Mouse (Mus musculus) cerebellum, adult 8-10 months (tissue): ENCODE data around the gene Cldn10.
"Not testable (repeated sequence)": the region's sequence is repeated elsewhere in the genome, so short reads cannot be mapped to it uniquely, and the experiment has no call there.

Experiments
- DNase-seq: peaks from one replicate; pipeline ENCODE4 v3.0.0; 2022

The Cldn10 gene

DNA sequence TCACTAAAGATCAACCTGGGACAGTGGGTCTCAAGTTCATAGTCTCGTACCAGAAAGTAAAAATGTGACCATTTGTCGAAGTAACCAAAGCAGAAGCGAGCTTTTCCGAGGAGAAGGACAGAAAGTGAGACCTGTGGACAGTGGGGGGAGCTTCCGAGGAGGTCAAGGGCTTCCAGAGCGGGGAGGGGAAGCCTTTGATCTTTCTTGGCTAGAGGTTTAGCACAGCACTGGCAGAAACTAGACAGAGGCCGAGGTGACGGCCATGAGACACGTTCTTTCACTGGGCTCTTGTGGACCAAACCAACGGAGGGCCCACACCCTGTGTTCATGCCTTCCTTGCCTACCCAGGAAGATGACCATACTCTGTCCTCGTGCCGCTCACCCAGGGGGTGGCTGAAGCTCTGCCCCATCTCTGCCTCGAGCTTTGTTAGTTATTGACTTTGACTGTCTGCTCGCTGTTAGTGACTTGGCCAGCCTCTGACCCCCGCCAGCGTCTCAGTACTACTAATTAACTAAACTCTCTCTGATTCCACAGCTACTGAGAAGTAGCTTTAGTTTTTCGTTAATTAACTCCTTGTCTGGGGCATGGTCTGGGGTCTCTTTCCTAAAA, 4.3 kb upstream of the Cldn10 start:
- DNase-seq, result no peak

DNA sequence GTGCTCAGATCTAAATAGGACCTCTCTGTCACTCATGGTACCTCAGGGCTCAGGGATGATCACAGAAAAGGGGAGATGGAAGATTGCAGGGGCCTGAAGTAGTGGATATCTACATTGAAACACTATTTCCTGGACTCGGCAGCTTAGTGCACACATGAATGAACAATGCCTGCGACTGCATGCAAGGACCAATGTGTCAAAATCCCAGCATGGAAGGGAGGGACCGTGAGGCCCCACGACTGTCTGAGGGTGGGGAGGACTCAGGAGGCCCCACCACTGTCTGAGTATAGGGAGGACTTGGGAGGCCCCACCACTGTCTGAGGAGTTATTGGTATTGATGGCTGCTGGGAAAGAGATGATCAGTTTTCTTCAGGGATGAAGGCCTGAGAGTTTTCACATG, 2.5 kb downstream of the Cldn10 start:
- DNase-seq, result no peak

DNA sequence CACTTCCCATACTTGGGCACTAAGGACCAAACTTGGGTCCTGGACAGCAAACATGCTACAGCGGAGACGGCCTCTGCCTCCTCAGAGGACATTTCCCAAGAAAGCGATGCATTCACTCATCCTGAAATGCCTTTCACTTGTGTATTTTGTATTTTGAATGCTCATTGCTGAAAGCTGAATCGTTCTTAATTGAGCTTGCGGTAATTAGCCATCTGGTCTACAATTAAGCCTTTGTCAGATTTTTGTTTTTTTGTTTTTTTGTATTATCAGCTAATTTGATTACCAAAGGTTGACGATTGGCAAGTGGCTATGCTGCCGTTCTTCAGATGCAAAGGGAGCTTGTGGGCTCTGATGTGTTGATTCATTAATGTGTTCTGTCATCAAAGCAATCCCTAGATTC, 5.2 kb downstream of the Cldn10 start:
- no peak for DNase-seq

DNA sequence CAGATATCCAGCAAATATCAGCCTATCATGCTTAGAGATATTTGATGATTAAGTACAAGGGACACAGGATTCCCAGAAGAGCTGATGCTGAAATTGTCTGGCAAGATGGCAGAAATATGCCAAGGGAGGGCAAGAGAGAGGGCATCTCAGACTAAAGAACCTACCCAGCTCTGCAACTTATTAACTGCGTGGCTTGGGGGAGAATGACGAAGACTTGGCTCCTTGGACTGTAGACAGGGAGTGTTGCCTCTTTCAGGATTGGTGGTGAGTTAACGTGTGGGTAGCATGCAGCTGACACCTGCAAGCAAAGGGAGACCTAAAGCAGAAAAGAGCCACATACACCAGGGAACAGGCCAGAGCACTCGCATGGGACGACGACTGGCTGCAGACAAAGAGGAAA, 5.7 kb downstream of the Cldn10 start:
- DNase-seq, result no peak

DNA sequence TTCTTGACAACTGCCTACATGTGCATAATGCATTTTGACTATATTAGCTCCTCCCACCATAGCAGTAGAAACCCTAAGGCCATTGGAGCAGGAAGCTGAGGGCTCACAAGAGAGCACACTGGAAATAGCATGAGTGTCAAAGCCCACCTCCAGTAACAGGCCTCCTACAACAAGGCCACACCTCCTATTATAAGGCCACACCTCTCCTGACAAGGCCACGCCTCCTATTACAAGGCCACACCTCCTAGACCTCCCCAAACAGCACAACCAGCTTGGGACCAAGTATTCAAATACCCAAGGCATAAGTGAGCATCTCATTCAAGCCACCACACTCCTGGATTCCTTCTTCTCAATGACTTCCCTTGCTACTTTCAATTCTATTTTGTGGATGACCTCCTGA, 6.5 kb downstream of the Cldn10 start:
- DNase-seq, result no peak

DNA sequence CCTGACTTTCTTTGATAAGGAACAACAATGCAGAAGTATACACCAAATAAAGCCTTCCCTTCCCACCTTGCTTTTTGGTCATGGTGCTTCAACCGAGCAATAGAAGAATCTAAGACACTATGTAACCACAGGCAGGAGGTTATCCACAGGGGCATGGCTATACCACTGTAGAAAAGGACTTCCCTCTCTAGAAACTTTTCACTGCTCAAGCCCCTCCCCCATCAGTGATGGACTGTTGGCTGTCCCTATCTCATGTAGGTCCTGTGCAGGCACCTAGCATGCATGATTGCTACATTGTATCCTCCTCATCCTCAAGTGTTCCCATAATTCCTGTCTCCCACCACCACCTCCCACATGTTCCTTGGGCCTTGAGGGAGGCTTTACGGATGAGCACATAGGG, 7.2 kb downstream of the Cldn10 start:
- no peak for DNase-seq

DNA sequence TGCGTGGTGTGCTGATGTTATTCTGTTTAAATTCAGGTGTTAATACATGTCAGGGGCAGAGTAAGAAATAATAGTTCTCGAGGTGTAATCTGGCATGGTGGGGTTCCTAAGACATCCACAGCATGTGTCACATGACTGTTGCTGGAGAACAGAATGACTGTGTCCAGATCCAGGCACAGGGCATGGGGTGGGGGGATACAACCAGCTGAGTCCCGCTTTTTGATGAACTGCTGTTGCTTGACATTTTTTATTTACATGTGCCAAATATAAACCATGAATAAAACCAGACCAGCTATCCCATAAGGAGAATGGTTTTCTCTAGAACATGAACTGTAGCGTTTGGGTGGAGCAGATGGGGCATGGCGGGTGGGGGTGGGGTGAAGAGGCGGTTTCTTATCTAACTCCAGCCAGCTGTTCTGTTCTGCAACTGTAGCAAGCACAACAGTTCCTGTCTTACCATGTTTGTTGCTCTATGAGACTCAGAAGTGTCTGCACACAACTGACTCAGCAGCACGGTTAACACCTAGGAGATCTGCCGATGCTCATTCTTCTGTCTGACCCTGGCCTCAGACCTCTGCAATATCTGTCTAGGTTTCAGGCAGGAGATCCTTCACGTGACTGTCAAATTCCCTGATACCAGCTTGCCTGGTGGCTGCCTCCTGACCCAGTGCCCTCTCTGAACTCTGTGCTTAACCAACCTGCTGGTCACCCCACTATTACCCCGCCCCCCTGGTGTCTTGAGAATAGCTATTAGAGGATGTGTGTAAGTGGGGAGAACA, 8.4 kb downstream of the Cldn10 start:
- DNase-seq, result no peak

DNA sequence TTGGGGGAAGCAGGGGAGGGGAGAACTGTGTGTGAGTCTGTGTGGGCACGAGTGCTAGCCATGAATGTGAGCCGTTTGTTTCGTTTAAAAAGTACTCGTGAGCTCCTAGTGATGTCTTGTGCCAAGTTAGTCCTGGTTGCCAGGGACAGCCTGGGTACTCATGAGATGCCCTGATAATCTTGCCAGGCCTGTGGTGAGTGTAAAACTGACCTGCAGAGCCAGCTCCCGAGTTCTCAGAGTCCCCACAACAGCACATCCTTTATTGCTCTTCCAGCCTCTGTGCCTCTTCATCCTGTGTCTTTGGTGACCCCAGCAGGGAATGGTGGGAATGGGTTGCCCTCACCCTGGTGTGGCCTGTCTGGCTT, 9.0 kb downstream of the Cldn10 start:
- no peak for DNase-seq

DNA sequence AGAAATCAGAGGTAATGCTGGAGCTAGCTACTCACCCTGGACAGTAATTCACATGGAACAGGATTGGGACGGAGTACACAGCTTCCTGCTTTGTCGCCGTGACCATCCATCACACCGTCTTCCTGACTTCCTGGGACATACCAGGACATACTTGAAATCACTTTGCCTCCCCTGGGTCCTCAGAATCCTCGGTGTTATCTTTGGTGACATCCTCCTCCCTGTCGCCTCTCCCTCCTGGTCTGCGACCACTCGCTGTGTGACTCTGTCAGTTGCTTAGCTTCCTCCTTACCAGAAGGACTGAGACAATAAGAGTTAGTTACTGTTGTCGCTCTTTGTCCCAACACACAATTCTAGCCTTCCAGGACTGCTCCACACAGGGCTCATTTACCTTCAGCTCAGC, 9.6 kb downstream of the Cldn10 start:
- no peak for DNase-seq

DNA sequence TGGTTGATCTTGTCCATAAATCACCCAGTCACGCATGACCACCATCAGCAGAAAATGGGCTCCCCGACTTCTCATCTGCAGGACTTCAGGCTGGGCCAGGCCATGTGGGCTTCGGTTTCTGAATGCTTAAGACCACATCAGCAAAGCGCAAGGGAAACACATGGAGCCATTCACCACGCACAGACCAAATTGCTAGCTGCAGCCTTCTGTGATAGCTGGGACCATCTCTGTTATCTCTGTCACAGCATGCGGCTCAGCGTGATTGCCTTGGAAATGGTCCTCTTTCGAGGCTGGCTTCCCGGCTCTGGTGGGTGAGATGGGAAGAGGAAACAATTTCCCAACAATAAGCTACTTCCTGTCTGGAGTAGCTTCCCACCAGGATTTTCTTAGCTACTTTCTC, 12.2 kb downstream of the Cldn10 start:
- DNase-seq, result no peak

DNA sequence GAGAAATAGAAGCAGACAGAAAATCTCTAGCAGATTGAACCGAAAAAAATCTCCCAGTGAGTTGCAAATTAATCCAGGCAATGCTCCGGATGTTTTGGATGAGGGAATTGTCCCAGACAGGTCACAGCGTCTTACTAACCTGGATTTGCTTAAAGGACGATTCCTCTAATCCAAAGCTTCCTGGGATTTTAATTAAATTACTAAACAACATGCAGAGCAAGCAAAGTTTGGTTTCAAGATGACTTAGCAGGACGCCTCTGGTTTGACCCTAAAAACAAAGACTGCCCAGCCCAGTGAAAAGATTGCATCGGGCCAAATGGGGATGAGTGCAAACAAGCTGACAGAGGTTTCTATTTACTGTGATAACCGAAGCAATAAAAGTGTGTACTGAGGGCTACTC, 16.2 kb downstream of the Cldn10 start:
- DNase-seq, result no peak

DNA sequence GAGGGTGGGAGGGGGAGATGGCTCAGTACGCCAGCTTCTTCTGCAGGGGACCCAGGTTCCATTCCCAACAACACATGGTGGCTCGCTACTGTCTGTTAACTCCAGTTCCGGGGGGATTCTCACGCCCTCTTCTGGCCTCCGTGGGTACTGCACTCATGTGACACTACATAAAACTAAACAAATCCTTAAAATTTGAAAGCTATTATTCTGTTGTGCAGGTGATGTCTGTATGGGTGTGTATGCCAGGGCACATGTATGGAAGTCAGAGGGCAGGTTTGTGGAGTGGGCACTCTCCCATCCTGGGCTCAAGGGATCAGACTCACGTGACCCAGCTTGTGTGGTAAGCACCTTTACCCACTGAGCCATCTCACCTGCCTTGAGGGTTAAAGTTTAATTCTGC, 16.6 kb downstream of the Cldn10 start:
- no peak for DNase-seq

DNA sequence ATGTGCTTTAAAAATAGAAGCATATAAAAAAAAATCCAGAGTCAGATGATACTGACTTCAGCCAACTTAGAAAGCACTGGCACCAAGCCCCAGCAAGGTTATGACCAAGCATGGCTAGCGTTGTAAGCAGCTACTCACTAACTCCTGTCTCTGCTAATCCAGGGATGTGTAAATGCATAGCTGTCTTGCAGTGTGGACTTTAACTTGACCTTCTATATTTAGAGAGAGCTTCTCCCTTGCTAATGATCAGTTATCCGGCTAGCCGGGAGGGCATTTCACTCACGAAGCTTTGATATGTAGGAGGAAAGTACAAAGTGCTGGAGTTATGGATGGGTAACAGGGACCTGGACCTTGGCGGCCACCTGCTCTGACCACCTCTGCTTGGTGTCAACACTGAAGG, 19.9 kb downstream of the Cldn10 start:
- no peak for DNase-seq

DNA sequence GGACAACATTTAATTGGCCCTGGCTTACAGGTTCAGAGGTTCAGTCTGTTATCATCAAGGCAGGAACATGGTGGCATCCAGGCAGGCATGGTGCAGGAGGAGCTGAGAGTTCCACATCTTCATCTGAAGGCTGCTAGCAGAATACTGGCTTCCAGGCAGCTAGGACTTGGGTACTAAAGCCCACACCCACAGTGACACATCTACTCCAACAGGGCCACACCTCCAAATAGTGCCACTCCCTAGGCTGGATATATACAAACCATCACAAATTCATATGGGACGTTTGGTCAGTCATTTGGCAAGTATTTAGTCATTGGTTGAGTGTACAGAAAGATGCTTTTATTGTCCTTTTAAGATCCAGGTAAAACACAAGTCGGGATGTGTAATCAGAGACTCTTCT, 20.5 kb downstream of the Cldn10 start:
- not testable (repeated sequence) for DNase-seq

DNA sequence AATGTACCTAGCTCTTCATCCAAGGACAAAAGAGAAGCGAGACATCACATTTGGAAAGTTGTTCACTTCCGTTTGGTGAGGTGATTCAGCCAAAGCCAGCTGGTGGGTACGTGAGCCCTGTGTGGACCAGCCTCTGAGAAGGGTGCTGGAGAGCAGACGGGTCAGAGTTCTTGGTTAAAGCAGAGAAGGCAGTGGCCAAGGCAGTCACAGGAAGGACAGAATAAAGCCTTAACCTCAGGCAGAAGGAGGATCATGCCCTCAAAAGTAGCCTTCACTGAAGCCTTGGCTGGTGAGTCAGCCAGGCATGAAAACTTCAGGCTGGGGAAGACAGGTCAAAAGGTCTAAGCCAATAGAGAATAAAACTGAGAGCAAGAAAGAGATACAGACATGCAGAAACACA, 22.0 kb downstream of the Cldn10 start:
- DNase-seq, result no peak

DNA sequence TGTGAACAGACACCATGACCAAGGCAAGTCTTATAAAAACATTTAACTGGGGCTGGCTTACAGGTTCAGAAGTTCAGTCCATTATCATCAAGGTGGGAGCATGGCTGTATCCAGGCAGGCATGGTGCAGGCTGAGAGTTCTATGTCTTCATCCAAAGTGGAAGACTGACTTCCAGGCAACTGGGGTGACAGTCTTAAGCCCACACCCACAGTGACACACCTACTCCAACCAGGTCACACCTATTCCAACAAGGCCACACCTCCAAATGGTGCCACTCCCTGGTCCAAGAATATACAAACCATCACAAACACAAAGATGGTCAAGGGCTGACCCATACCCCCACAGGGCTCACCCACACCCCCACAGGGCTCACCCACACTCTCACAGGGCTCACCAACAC, 23.5 kb downstream of the Cldn10 start:
- not testable (repeated sequence) for DNase-seq

DNA sequence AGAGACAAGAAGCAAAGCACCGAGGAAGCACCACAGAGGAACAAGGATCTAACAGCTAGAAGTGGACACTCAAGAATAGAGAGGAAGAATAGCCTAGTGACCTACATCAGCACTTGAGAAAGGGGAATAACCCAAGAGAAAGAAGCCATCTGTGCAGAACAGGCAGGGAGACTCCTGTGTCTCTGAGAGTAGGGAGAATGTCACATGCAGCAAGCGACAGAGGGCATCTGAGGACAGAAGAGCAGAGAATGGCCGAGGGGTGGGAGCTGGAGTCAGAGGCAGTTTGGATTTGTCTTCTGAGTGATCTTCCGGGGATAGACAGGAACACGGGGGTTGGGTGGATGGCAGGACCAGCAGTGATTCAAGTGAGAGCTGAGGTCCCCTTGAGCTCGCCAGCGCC, 25.4 kb downstream of the Cldn10 start:
- no peak for DNase-seq

DNA sequence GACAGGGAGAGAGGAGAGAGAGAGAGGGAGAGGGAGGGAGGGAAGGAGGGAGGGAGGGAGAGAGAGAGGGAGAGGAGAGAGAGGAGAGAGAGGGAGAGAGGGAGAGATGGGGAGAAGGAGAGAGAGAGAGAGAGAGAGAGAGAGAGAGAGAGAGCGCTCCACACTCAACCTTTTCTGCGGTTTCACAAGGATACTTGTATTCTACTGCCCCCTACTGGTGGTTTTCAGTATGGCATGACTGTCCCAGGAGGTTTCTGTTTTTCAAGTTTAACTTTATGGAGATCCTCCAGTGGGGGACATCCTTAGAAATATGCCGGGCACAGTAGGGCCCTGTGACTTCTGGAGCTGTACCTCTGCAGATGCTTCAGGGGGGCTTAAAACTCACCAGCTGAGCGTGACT, 28.8 kb downstream of the Cldn10 start:
- peak; percentile 14 for DNase-seq

DNA sequence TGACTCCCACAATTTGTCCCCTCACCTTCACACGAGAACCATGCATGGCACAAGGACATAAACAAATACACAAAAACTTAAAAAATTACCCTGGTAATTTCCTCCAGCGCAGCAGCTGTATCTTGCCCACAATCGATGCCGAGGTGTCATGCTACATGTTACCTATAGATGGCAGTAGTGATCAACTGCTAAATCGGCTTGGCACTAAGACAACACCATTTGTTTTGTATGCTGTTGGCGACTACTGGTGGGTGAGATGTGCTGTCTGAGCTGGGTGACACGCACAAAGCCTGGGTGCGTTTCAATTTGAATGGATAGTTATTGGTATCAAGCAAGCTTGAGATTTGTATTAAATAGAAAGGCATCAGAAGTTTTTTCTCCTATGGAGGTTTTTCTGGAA, 32.4 kb downstream of the Cldn10 start:
- DNase-seq, result peak; percentile 27

DNA sequence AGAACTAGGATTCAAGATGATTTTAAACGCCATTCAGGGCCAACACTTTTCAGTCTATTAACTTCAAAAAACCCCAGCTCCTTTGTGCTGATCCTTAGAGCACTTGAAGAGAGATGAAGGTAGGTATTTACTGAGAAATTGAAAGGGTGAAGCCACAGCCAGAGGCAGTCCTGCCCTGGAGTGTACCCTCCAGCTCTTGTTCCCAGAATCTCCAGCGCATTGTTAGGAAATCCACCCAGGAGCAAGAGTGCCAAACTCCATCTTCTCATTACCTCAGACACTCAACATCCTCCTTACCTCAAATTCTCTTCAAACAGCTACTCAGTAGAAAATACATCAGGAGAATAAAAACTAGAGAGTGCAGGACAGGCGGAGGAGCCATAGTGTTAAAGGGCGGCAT, 35.1 kb downstream of the Cldn10 start:
- DNase-seq, result no peak

DNA sequence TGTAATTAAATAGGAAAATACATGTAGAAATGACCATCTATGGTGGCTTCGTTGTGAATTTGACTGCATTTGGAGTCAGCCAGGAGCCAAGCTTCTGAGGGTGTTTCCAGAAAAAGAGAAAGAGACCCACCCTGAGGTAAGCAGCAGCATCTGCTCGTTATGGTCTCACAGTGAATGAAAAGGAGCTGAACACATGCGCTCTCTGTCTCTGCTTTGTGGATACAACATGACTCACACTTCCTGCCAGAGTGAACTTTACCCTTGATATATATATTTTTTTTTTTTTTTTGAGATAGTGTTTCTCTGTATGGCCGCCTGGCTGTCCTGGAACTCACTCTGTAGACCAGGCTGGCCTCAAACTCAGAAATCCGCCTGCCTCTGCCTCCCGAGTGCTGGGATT, 35.6 kb downstream of the Cldn10 start:
- DNase-seq, result no peak

DNA sequence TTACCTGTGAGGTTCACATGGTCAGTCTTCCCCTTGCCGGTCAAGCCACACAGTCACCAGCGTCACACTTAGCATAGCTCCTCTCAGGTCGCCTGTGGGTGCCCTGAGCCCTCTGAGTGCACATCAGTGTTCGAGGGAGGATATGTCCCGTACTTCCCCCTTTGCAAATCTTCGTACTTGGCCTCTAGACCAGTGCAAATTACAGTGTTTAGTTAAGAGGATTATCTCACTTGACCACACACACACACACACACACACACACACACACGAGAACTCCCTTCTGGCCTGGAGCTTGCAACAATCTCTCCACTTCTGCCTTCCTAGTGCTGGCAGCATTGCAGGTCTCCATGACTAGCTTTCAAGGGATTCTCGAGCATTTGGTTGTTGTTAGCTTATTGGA, 38.6 kb downstream of the Cldn10 start:
- DNase-seq, result no peak

DNA sequence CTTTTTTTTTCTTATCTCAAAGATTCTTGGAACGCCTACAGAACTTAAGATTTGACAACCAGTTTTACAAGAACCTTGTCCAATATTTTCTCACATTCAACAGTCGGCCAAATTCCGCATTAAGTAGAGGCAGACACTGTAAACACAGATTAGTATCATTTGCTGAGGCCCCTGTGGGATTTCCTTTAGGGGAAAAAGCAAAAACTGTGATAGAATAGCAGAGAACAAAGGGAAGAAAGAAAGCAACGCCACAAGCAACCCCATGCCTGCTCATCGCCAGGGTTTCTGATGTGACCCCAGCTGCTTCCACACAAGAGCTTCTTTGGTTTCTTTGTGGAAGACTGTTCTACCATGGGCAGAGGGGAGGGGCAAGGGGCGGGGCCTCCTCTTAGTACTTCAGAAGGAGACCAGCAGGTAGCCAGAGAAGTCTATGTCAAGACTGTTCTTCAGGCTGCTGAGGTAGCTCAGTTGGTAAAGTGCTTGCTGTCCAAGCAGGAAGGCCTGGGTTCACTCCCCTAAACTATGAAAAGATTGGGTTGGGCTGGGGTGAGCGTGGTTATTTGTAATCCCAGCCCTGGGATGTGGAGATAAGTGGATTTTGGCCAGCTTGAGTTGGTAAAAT, 39.7 kb downstream of the Cldn10 start:
- no peak for DNase-seq

DNA sequence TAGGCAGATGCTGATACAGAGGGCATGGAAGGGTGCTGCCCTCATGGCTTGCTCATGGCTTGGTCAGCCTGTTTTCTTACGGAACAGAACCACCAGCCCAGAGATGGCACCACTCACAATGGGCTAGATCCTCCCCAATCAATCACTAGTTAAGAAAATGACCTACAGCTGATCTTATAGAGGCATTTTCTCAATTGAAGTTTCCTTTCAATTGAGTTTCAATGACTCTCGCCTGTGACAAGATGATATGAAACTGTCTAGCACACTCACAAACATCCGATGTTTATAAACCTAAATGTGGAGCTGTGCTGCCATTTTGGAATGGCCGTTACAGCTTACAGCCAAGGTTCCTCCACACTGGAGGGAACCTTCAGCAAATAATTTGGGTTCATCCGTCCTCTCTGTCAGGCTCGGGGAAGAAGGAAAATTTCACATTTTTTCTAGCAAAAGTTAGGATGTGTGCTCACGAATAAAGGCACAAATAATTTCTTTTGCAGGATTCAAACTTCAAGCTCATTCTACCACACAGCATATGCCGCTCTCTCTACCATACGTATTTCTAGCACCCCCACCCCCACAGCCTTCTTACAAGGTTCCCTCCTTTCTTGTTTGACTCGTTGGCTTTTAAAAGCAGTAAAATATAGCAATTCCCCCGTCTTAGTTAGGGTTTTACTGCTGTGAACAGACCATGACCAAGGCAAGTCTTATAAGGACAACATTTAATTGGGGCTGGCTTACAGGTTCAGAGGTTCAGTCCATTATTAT, 41.8 kb downstream of the Cldn10 start:
- DNase-seq, result no peak
